Comparison of ENCODE assay signal across 8 mouse cellular contexts in the genomic region with DNA sequence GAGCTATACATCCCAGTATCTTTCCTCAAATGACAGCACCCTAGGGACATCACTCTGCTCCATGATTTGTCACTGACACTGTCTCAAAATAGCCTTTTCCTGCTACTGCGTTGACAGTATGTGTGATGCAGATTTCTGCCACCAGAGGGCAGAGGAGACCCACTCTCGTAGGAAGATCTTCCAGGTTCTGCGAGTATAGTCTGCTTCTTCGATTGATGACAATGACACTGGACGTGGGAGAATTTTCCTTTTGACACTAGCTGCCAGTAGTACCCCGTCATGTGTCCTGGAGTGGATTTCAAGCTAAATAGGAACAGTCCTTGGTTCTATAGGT. TPM values are rescaled to one million over a fixed set of nuclear protein-coding genes. Genes with fewer than 3 reads are reported as not detected.
DNase-seq lines count a peak whose midpoint lies in the region; ATAC-seq and TF ChIP-seq lines count a peak whose summit lies in the region.

No protein-coding gene starts in this region.

- H3K9me3 ChIP-seq in intestine, postnatal 0 days (ENCODE audit: control insufficient read depth): no peaks in the 10 kb centered on the region
- H3K9me3 ChIP-seq in midbrain, embryonic 14.5 days (ENCODE audit: control insufficient read depth, low read length): no peaks in the 10 kb centered on the region

- H3K4me2 ChIP-seq in intestine, postnatal 0 days (replicated peaks; ENCODE audit: low read depth): no peak overlapping the region
- H3K4me2 ChIP-seq in midbrain, embryonic 14.5 days (ENCODE audit: low read length): no peak overlapping the region

- ATAC-seq in intestine, postnatal 0 days: no peak
- peak; percentile 55; the same call in 1 of the 2 replicates for ATAC-seq in midbrain, embryonic 14.5 days (ENCODE audit: low FRiP score, low TSS enrichment)

- DNase-seq in 3T3-L1 (ENCODE audit: low read depth, low spot score): peak; percentile 81
- peak; percentile 63 for DNase-seq in Muller cell, postnatal 12 days (ENCODE audit: inconsistent ontology term)
- peak; percentile 86 to 93 for DNase-seq in cerebellum, postnatal 14 days
- DNase-seq in frontal cortex, postnatal 25 days (ENCODE audit: low spot score in 2 of 2): peak; percentile 72 to 75
- peak; percentile 76 to 82 for DNase-seq in left cerebral cortex, postnatal 25 days (ENCODE audit: low spot score in 2 of 2)
- peak; percentile 94 for DNase-seq in midbrain, embryonic 14.5 days
- peak; percentile 82 for DNase-seq in testis, postnatal 10 days (ENCODE audit: low spot score)

- intact Hi-C loops in left cerebral cortex, postnatal 25 days (cut with DNase I): loop anchor here (2.0 to 10.0 kb wide), 3 partner anchors 219 to 591 kb away; a partner anchor contains a TSS

- TF ChIP-seq CTCF in intestine, postnatal 0 days (IDR thresholded peaks at IDR 0.05; ENCODE audit: low read depth): peak; percentile 97

- no peaks in the 10 kb centered on the region for H3K36me3 ChIP-seq in intestine, postnatal 0 days (ENCODE audit: control insufficient read depth, insufficient read depth)
- no peaks in the 10 kb centered on the region for H3K36me3 ChIP-seq in midbrain, embryonic 14.5 days (ENCODE audit: control insufficient read depth, insufficient read depth, low read length)

- WGBS in intestine, postnatal 0 days: 5% methylated on average over 6 of the region's 6 CpGs
- WGBS in midbrain, embryonic 14.5 days: 4% methylated on average over 6 of the region's 6 CpGs

- no peaks in the 10 kb centered on the region for H3K4me1 ChIP-seq in intestine, postnatal 0 days (replicated peaks; ENCODE audit: control insufficient read depth, insufficient read depth, low read length)
- H3K4me1 ChIP-seq in midbrain, embryonic 14.5 days (ENCODE audit: control insufficient read depth, insufficient read depth, low read length): no peaks in the 10 kb centered on the region

- H3K9ac ChIP-seq in intestine, postnatal 0 days (ENCODE audit: low read depth, low read length): no peak overlapping the region
- H3K9ac ChIP-seq in midbrain, embryonic 14.5 days (replicated peaks; ENCODE audit: low read length): no peak overlapping the region

- no peaks in the 10 kb centered on the region for H3K27me3 ChIP-seq in intestine, postnatal 0 days (replicated peaks; ENCODE audit: control insufficient read depth, insufficient read depth, low read length)
- H3K27me3 ChIP-seq in midbrain, embryonic 14.5 days (ENCODE audit: control insufficient read depth, insufficient read depth, low read length): no peaks in the 10 kb centered on the region

- no peak overlapping the region for H3K27ac ChIP-seq in intestine, postnatal 0 days (ENCODE audit: low read depth, low read length)
- H3K27ac ChIP-seq in midbrain, embryonic 14.5 days (replicated peaks; ENCODE audit: low read depth, low read length): no peak overlapping the region

- no peak overlapping the region for H3K4me3 ChIP-seq in intestine, postnatal 0 days (ENCODE audit: low read depth, low read length)
- H3K4me3 ChIP-seq in midbrain, embryonic 14.5 days (replicated peaks; ENCODE audit: low read depth, low read length): no peak overlapping the region

RNA-seq across cellular contexts. Expression of a gene that starts 31.9 kb away (rescaled TPM):
- 7.1 and 7.6 TPM in 2 replicates for polyA plus RNA-seq in intestine, postnatal 0 days (2015; fragmentation: Nextera tagmentation; extraction: Ambion mirVana)
- total RNA-seq in left cerebral cortex, postnatal 25 days (2021): 10 to 100 TPM; 36.9 to 37.1 TPM
- 82.6 and 88.4 TPM in 2 replicates for polyA plus RNA-seq in midbrain, embryonic 14.5 days (2014; fragmentation: Nextera tagmentation; extraction: Ambion mirVana)

RNA-seq across cellular contexts. Expression of a gene that starts 55.5 kb away (rescaled TPM):
- 0.10 and 0.14 TPM in 2 replicates for polyA plus RNA-seq in intestine, postnatal 0 days (2015; fragmentation: Nextera tagmentation; extraction: Ambion mirVana)
- total RNA-seq in left cerebral cortex, postnatal 25 days (2021): 1 to 10 TPM; 1.1 to 1.5 TPM
- polyA plus RNA-seq in midbrain, embryonic 14.5 days (2014; fragmentation: Nextera tagmentation; extraction: Ambion mirVana): 2.1 and 2.3 TPM in 2 replicates
